Mouse (Mus musculus): ENCODE measurements around the gene St5. TPM values are rescaled to one million over a fixed set of nuclear protein-coding genes. Genes with fewer than 3 reads are reported as not detected.
A peak's percentile ranks its signal among the peaks of the same experiment; 100 is the strongest.

Gene St5
- total and polyA plus RNA-seq, 2 experiments from 2014 or later: 12.3 to 18.0 TPM

DNA sequence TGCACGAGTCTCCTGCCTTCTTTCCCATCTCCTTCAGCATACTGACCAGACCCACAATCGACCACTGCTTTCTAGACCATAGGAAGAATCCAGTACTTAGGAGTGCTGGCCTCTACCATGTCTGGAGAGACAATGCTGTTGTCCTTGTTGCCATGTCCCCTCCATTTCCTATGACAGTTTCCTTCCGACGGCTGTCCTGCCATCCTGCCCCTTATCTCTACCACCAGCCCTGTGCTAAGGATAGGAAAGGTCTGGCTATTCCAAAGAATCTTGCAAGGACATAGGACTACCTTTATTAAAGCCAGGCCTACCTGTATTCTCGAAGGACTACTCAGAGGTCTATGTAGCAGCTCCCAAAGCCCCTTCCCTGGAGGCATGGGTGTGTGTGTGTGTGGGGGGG, 171.9 kb downstream of the St5 start:
- no peak overlapping the region for H3K27ac ChIP-seq (ENCODE audit: low read depth, low read length)
- peaks cover 11% of the 10 kb centered on the region; the same call in 1 of the 2 replicates for H3K36me3 ChIP-seq (ENCODE audit: insufficient read depth)
- no peak overlapping the region for H3K4me3 ChIP-seq (ENCODE audit: low read depth, low read length)
- DNase-seq (no peak), ATAC-seq (no peak)
- TF ChIP-seq CTCF (IDR thresholded peaks at IDR 0.05; ENCODE audit: low read depth): no peak
- H3K4me2 ChIP-seq (ENCODE audit: low read depth): no peak overlapping the region
- WGBS: 87% methylated on average over 5 of the region's 5 CpGs
- no peak overlapping the region for H3K9ac ChIP-seq
- no peaks in the 10 kb centered on the region for H3K27me3 ChIP-seq (ENCODE audit: insufficient read depth, low read length)
- no peaks in the 10 kb centered on the region for H3K9me3 ChIP-seq (ENCODE audit: low read length)
- H3K4me1 ChIP-seq (ENCODE audit: insufficient read depth): no peaks in the 10 kb centered on the region; the same call in 1 of the 2 replicates

DNA sequence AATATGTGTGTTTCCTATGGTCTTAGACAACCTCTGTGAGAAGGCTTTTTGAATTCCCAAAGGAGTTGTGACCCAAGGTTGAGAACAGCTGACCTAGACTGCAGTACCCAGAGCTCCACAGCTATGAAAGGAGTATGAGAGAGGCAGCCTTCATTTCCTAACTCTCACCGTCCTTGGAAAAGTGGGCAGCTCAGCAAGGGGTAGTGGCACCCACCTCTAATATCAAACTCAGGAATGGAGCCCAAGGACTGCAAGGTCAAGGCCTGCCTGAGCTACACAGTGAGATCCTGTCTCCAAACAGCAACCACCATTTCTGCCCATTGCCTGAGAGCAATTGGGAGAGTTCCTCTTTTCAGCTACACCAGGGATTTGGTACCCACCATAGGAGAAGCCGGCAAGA, 173.7 kb downstream of the St5 start:
- no peak overlapping the region for H3K4me2 ChIP-seq (ENCODE audit: low read depth)
- H3K27ac ChIP-seq (ENCODE audit: low read depth, low read length): no peak overlapping the region
- no peak overlapping the region for H3K4me3 ChIP-seq (ENCODE audit: low read depth, low read length)
- no peaks in the 10 kb centered on the region for H3K4me1 ChIP-seq (ENCODE audit: insufficient read depth)
- TF ChIP-seq CTCF (IDR thresholded peaks at IDR 0.05; ENCODE audit: low read depth): no peak
- WGBS: 80% methylated on average over 2 of the region's 2 CpGs
- DNase-seq: no peak
- no peaks in the 10 kb centered on the region for H3K27me3 ChIP-seq (ENCODE audit: insufficient read depth, low read length)
- no peak for ATAC-seq
- peaks cover 28% of the 10 kb centered on the region for H3K36me3 ChIP-seq (ENCODE audit: insufficient read depth)
- no peaks in the 10 kb centered on the region for H3K9me3 ChIP-seq (ENCODE audit: low read length)
- no peak overlapping the region for H3K9ac ChIP-seq

DNA sequence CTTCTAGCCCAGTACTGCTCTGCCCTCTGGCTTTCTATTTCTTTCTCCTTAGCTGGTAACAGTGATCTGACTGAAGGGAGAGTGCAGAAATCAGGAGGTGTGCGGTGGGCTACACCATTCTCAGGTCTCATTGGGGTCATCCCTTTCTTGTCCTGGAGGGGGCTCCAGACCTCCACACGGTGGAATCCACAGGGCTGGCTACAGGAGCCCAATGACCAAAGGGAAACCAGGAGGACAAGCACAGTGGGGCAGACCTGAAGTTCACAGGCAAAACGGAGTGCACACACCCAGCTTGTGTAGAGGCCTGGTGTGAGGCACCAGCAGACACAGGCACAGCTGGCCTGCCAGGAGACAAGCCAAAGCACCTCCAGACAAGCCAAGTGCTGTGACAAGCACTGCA, 175.0 kb downstream of the St5 start:
- H3K4me1 ChIP-seq (ENCODE audit: insufficient read depth): no peaks in the 10 kb centered on the region
- peaks cover 35% of the 10 kb centered on the region for H3K36me3 ChIP-seq (ENCODE audit: insufficient read depth)
- no peaks in the 10 kb centered on the region for H3K9me3 ChIP-seq (ENCODE audit: low read length)
- peak; percentile 81 for TF ChIP-seq CTCF (IDR thresholded peaks at IDR 0.05; ENCODE audit: low read depth)
- no peak overlapping the region for H3K4me2 ChIP-seq (ENCODE audit: low read depth)
- DNase-seq: peak; percentile 53
- H3K9ac ChIP-seq: no peak overlapping the region
- 9% methylated on average over 3 of the region's 3 CpGs for WGBS
- H3K27me3 ChIP-seq (ENCODE audit: insufficient read depth, low read length): no peaks in the 10 kb centered on the region
- H3K4me3 ChIP-seq (ENCODE audit: low read depth, low read length): no peak overlapping the region
- H3K27ac ChIP-seq (ENCODE audit: low read depth, low read length): no peak overlapping the region
- peak; percentile 83 for ATAC-seq

DNA sequence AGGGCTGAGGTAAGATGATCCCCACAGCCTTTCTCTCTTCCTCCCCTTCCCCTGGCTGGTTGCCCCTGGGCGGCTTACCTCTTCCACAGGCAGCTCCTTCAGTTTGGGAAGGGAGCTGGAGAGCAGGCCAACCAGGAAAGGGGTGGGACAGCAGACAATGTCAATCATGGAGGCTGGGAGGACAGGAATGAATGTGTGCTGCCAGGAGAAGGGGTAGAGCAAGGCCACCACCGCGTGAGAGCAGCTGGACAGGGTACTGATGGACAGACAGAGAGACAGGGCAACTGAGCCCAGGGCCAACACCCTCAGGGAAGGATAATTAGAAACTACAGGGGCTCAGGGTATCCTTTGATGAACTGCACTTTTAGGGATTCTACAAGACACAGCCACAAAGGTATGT, 175.9 kb downstream of the St5 start:
- no peaks in the 10 kb centered on the region for H3K9me3 ChIP-seq (ENCODE audit: low read length)
- no peaks in the 10 kb centered on the region for H3K4me1 ChIP-seq (ENCODE audit: insufficient read depth)
- H3K4me3 ChIP-seq (ENCODE audit: low read depth, low read length): no peak overlapping the region
- peaks cover 42% of the 10 kb centered on the region for H3K36me3 ChIP-seq (ENCODE audit: insufficient read depth)
- 80% methylated on average over 3 of the region's 3 CpGs for WGBS
- ATAC-seq (no peak), DNase-seq (no peak)
- H3K27ac ChIP-seq (ENCODE audit: low read depth, low read length): no peak overlapping the region
- H3K27me3 ChIP-seq (ENCODE audit: insufficient read depth, low read length): no peaks in the 10 kb centered on the region
- H3K4me2 ChIP-seq (ENCODE audit: low read depth): no peak overlapping the region
- no peak for TF ChIP-seq CTCF (IDR thresholded peaks at IDR 0.05; ENCODE audit: low read depth)
- no peak overlapping the region for H3K9ac ChIP-seq

DNA sequence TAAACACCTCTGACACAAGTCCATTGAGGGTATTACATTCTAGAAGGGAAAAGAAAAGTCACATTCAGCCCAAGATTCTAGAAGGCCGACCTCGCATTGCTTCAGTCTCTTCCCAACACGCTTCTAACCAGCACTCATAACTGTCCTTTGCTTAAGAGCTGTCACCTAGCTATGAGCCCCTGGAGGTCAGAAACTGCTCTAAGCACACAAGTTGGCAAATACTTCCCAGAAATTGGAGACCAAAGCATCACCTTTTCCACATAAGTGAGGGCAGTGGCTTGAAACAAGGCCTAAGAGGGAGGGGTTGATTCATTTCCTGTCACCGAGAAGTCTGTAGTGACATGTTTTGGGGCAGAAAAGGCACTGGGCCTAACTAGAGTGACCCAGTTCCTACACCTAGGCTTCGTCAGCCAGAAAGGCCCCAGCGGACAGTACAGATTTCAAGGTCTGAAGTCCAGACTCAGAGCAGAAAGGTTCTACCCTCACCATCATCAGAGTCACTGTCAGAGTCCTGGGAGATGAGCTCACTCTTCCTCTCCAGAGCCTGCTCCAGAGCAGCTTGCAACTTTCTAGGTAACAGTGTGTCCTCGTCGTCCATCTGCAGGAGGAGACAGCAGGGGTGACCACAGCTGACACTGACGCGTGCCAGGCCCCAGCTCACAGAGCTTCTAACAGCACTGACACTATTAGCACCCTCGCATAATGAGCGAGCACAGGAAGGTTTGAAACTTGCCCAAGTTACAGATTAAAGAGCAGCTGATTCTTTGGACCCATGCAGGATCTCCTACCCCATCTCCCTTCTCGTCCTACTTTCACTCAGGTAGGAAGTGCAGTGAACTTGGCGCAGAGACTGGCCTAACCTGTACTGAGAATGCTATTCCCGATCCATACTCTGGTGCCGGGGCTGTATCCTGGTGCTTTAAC, 177.4 kb downstream of the St5 start:
- 80% methylated on average over 16 of the region's 16 CpGs for WGBS
- no peak overlapping the region for H3K4me2 ChIP-seq (ENCODE audit: low read depth)
- no peak overlapping the region for H3K4me3 ChIP-seq (ENCODE audit: low read depth, low read length)
- peaks cover 52% of the 10 kb centered on the region for H3K36me3 ChIP-seq (ENCODE audit: insufficient read depth)
- no peaks in the 10 kb centered on the region for H3K4me1 ChIP-seq (ENCODE audit: insufficient read depth)
- H3K27ac ChIP-seq (ENCODE audit: low read depth, low read length): no peak overlapping the region
- TF ChIP-seq CTCF (IDR thresholded peaks at IDR 0.05; ENCODE audit: low read depth): no peak
- ATAC-seq: no peak
- no peak overlapping the region for H3K9ac ChIP-seq
- no peak for DNase-seq
- no peaks in the 10 kb centered on the region for H3K9me3 ChIP-seq (ENCODE audit: low read length)
- no peaks in the 10 kb centered on the region for H3K27me3 ChIP-seq (ENCODE audit: insufficient read depth, low read length)

DNA sequence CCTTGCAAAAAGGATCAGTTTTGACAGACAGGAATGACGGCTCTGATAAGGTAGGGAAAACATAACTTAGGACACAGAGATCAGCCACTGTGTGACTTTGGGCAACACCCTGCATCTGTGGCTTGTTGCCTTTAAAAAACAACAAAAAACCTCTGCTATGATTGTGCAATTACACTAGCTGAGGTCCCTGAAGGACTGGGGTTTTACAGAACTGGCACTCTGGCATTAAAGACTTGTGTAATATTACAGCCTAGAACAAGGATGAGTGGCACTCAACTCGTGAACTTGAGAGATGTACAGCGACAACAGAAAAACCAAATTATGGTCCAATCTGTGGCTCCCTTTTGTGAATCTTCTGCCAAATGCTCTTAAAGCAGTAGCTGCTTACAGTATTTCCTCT, 178.6 kb downstream of the St5 start:
- WGBS: 81% methylated on average over 3 of the region's 3 CpGs
- Histone ChIP-seq H3K36me3 (ENCODE audit: insufficient read depth) (peaks cover 53% of the 10 kb centered on the region), H3K4me2 (ENCODE audit: low read depth) (no peak overlapping the region), H3K4me1 (ENCODE audit: insufficient read depth) (peaks cover 6% of the 10 kb centered on the region), H3K27me3 (ENCODE audit: insufficient read depth, low read length) (no peaks in the 10 kb centered on the region), H3K4me3 (ENCODE audit: low read depth, low read length) (no peak overlapping the region), H3K9me3 (ENCODE audit: low read length) (no peaks in the 10 kb centered on the region), H3K9ac (no peak overlapping the region), H3K27ac (ENCODE audit: low read depth, low read length) (no peak overlapping the region)
- DNase-seq (no peak), ATAC-seq (no peak)
- no peak for TF ChIP-seq CTCF (IDR thresholded peaks at IDR 0.05; ENCODE audit: low read depth)

DNA sequence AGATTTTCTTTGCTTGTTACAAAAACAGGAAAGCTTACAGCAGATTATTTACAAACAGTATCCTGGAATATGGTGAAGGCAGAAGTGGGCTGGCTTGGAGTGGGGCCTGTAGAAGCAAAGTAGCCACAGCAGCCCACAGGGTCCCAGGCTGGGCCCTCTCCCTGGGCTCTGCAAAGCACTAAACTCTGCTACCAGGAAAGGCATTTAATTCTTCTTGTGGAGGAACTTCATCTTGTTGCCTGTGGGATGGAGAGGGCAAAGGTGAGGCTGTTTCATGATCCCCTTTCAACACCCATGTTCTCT, 179.0 kb downstream of the St5 start:
- ATAC-seq (no peak), DNase-seq (no peak)
- Histone ChIP-seq H3K4me1 (ENCODE audit: insufficient read depth) (peaks cover 7% of the 10 kb centered on the region), H3K4me2 (ENCODE audit: low read depth) (no peak overlapping the region), H3K9me3 (ENCODE audit: low read length) (no peaks in the 10 kb centered on the region), H3K9ac (no peak overlapping the region), H3K27me3 (ENCODE audit: insufficient read depth, low read length) (no peaks in the 10 kb centered on the region), H3K27ac (ENCODE audit: low read depth, low read length) (no peak overlapping the region), H3K4me3 (ENCODE audit: low read depth, low read length) (no peak overlapping the region), H3K36me3 (ENCODE audit: insufficient read depth) (peaks cover 53% of the 10 kb centered on the region)
- no peak for TF ChIP-seq CTCF (IDR thresholded peaks at IDR 0.05; ENCODE audit: low read depth)

All from forebrain, postnatal 0 days (tissue).